Mouse (Mus musculus): Measurements from ENCODE around the gene Btnl9. TPM values are rescaled to one million over a fixed set of nuclear protein-coding genes. Genes with fewer than 3 reads are reported as not detected.
A peak's percentile ranks its signal among the peaks of the same experiment; 100 is the strongest.
"Not testable (repeated sequence)": the region's sequence is repeated elsewhere in the genome, so short reads cannot be mapped to it uniquely, and the experiment has no call there.

The Btnl9 gene
- polyA plus RNA-seq, 1 experiment from 2014 or later, result not detected

GRCm38 (mm10) chr11:49202523-49203061, 15.6 kb upstream of the Btnl9 start:
- peak overlapping the region; percentile 77 for H3K4me2 ChIP-seq (replicated peaks)
- H3K9me3 ChIP-seq, result no peaks in the 10 kb centered on the region
- H3K9ac ChIP-seq (replicated peaks), result peak overlapping the region; percentile 98
- no peaks in the 10 kb centered on the region for H3K27me3 ChIP-seq
- peaks cover 17% of the 10 kb centered on the region for H3K4me1 ChIP-seq
- H3K27ac ChIP-seq (replicated peaks), result peak overlapping the region; percentile 99
- ATAC-seq (ENCODE audit: low FRiP score, low read depth), result peak; percentile 16
- WGBS, result 5% methylated on average over 10 of the region's 10 CpGs
- H3K36me3 ChIP-seq, result peaks cover 7% of the 10 kb centered on the region
- peak overlapping the region; percentile 92 for H3K4me3 ChIP-seq

- H3K27me3 ChIP-seq, result no peaks in the 10 kb centered on the region
- no peak overlapping the region for H3K27ac ChIP-seq (replicated peaks)
- ATAC-seq (ENCODE audit: low FRiP score, low read depth), result no peak
- H3K36me3 ChIP-seq, result peaks cover 7% of the 10 kb centered on the region
- 71% methylated on average over 2 of the region's 2 CpGs for WGBS
- peaks cover 17% of the 10 kb centered on the region for H3K4me1 ChIP-seq
- peak overlapping the region; percentile 98 for H3K9ac ChIP-seq (replicated peaks)
- no peaks in the 10 kb centered on the region for H3K9me3 ChIP-seq
- H3K4me3 ChIP-seq, result peak overlapping the region; percentile 92
- peak overlapping the region; percentile 77 for H3K4me2 ChIP-seq (replicated peaks)
Measured at GRCm38 (mm10) chr11:49202071-49202470, 15.1 kb upstream of the Btnl9 start.

- Histone ChIP-seq H3K4me2 (replicated peaks) (no peak overlapping the region), H3K9me3 (no peaks in the 10 kb centered on the region)
Measured at GRCm38 (mm10) chr11:49201142-49201541, 14.2 kb upstream of the Btnl9 start.

GRCm38 (mm10) chr11:49200666-49201065, 13.7 kb upstream of the Btnl9 start:
- no peak overlapping the region for H3K4me3 ChIP-seq
- no peaks in the 10 kb centered on the region for H3K9me3 ChIP-seq
- no peak overlapping the region for H3K4me2 ChIP-seq (replicated peaks)
- no peak for ATAC-seq (ENCODE audit: low FRiP score, low read depth)
- no peak overlapping the region for H3K27ac ChIP-seq (replicated peaks)
- H3K4me1 ChIP-seq, result peaks cover 15% of the 10 kb centered on the region
- no peaks in the 10 kb centered on the region for H3K27me3 ChIP-seq
- no peaks in the 10 kb centered on the region for H3K36me3 ChIP-seq
- no peak overlapping the region for H3K9ac ChIP-seq (replicated peaks)

More at GRCm38 (mm10) chr11:49201142-49201541, 14.2 kb upstream of the Btnl9 start:
- Histone ChIP-seq H3K4me1 (peaks cover 15% of the 10 kb centered on the region), H3K9ac (replicated peaks) (no peak overlapping the region), H3K27ac (replicated peaks) (no peak overlapping the region), H3K4me3 (no peak overlapping the region), H3K27me3 (no peaks in the 10 kb centered on the region), H3K36me3 (no peaks in the 10 kb centered on the region)
- ATAC-seq (ENCODE audit: low FRiP score, low read depth), result no peak

GRCm38 (mm10) chr11:49195819-49196322, 8.9 kb upstream of the Btnl9 start:
- no peak overlapping the region for H3K9ac ChIP-seq (replicated peaks)
- 90% methylated on average over 7 of the region's 7 CpGs for WGBS

GRCm38 (mm10) chr11:49194771-49195170, 7.8 kb upstream of the Btnl9 start:
- WGBS, result 93% methylated on average over 9 of the region's 9 CpGs
- H3K36me3 ChIP-seq; H3K4me3 ChIP-seq; H3K27me3 ChIP-seq; ATAC-seq (ENCODE audit: low FRiP score, low read depth); H3K4me1 ChIP-seq; H3K4me2 ChIP-seq (replicated peaks); H3K9me3 ChIP-seq; H3K9ac ChIP-seq (replicated peaks); H3K27ac ChIP-seq (replicated peaks): not testable (repeated sequence)

More at GRCm38 (mm10) chr11:49195819-49196322, 8.9 kb upstream of the Btnl9 start:
- Histone ChIP-seq H3K4me1 (no peaks in the 10 kb centered on the region), H3K27me3 (no peaks in the 10 kb centered on the region), H3K27ac (replicated peaks) (no peak overlapping the region), H3K9me3 (no peaks in the 10 kb centered on the region), H3K4me2 (replicated peaks) (no peak overlapping the region), H3K36me3 (no peaks in the 10 kb centered on the region), H3K4me3 (no peak overlapping the region)
- ATAC-seq (ENCODE audit: low FRiP score, low read depth), result no peak

- no peaks in the 10 kb centered on the region for H3K27me3 ChIP-seq
- H3K36me3 ChIP-seq, result no peaks in the 10 kb centered on the region
- H3K4me2 ChIP-seq (replicated peaks), result no peak overlapping the region
- H3K9ac ChIP-seq (replicated peaks), result no peak overlapping the region
- H3K27ac ChIP-seq (replicated peaks), result no peak overlapping the region
- H3K4me1 ChIP-seq, result no peaks in the 10 kb centered on the region
- no peaks in the 10 kb centered on the region for H3K9me3 ChIP-seq
- no peak overlapping the region for H3K4me3 ChIP-seq
- ATAC-seq (ENCODE audit: low FRiP score, low read depth), result no peak
- 67% methylated on average over 2 of the region's 2 CpGs for WGBS
Measured at GRCm38 (mm10) chr11:49191083-49191482, 4.1 kb upstream of the Btnl9 start.

- ATAC-seq (ENCODE audit: low FRiP score, low read depth), result no peak
- 9% methylated on average over 7 of the region's 7 CpGs for WGBS
- H3K36me3 ChIP-seq, result no peaks in the 10 kb centered on the region
Measured at GRCm38 (mm10) chr11:49189737-49190136, 2.8 kb upstream of the Btnl9 start.

GRCm38 (mm10) chr11:49187701-49188100, 742 bp upstream of the Btnl9 start:
- Histone ChIP-seq H3K4me1 (no peaks in the 10 kb centered on the region), H3K27ac (replicated peaks) (no peak overlapping the region), H3K36me3 (no peaks in the 10 kb centered on the region), H3K4me3 (no peak overlapping the region), H3K27me3 (no peaks in the 10 kb centered on the region), H3K9ac (replicated peaks) (no peak overlapping the region), H3K9me3 (no peaks in the 10 kb centered on the region), H3K4me2 (replicated peaks) (no peak overlapping the region)
- WGBS, result 83% methylated on average over 10 of the region's 10 CpGs
- ATAC-seq (ENCODE audit: low FRiP score, low read depth), result no peak

More at GRCm38 (mm10) chr11:49189737-49190136, 2.8 kb upstream of the Btnl9 start:
- Histone ChIP-seq H3K4me1 (no peaks in the 10 kb centered on the region), H3K9ac (replicated peaks) (no peak overlapping the region), H3K9me3 (no peaks in the 10 kb centered on the region), H3K27ac (replicated peaks) (no peak overlapping the region), H3K4me2 (replicated peaks) (no peak overlapping the region), H3K4me3 (no peak overlapping the region), H3K27me3 (no peaks in the 10 kb centered on the region)

GRCm38 (mm10) chr11:49186452-49186851, 507 bp downstream of the Btnl9 start:
- 63% methylated on average over 6 of the region's 6 CpGs for WGBS

GRCm38 (mm10) chr11:49183172-49183571, 3.8 kb downstream of the Btnl9 start:
- Histone ChIP-seq H3K9ac (replicated peaks) (no peak overlapping the region), H3K4me1 (no peaks in the 10 kb centered on the region), H3K9me3 (no peaks in the 10 kb centered on the region), H3K4me3 (no peak overlapping the region), H3K36me3 (no peaks in the 10 kb centered on the region), H3K27ac (replicated peaks) (no peak overlapping the region), H3K4me2 (replicated peaks) (no peak overlapping the region), H3K27me3 (no peaks in the 10 kb centered on the region)
- WGBS, result 84% methylated on average over 1 of the region's 1 CpGs
- no peak for ATAC-seq (ENCODE audit: low FRiP score, low read depth)

More at GRCm38 (mm10) chr11:49186452-49186851, 507 bp downstream of the Btnl9 start:
- Histone ChIP-seq H3K36me3 (no peaks in the 10 kb centered on the region), H3K4me2 (replicated peaks) (no peak overlapping the region), H3K9me3 (no peaks in the 10 kb centered on the region), H3K4me1 (no peaks in the 10 kb centered on the region), H3K4me3 (no peak overlapping the region), H3K9ac (replicated peaks) (no peak overlapping the region), H3K27me3 (no peaks in the 10 kb centered on the region), H3K27ac (replicated peaks) (no peak overlapping the region)
- no peak for ATAC-seq (ENCODE audit: low FRiP score, low read depth)

GRCm38 (mm10) chr11:49176047-49176779, 10.7 kb downstream of the Btnl9 start:
- H3K9me3 ChIP-seq; H3K27me3 ChIP-seq; H3K9ac ChIP-seq (replicated peaks); H3K4me2 ChIP-seq (replicated peaks); H3K36me3 ChIP-seq; H3K27ac ChIP-seq (replicated peaks); ATAC-seq (ENCODE audit: low FRiP score, low read depth); H3K4me3 ChIP-seq; H3K4me1 ChIP-seq: not testable (repeated sequence)
- WGBS, result 86% methylated on average over 4 of the region's 4 CpGs
